Mouse (Mus musculus) kidney, adult 2 months (tissue): Measurements from ENCODE around the gene Sgpp2.

ENCODE experiments used
- CTCF ChIP-seq: fragments of 200-500 bp; conservative IDR thresholded peaks from 2 replicates; pipeline ENCODE4 v1.5.1; 2011; ENCODE audit warnings: low read depth, mild to moderate bottlenecking, control low read depth, low read length, moderate library complexity, mixed read lengths; ENCODE audit not compliant: insufficient read depth, insufficient read length
- POLR2A ChIP-seq: fragments of 200-500 bp; IDR thresholded peaks from one replicate; pipeline ENCODE4 v1.6.1; 2011; ENCODE audit warnings: low read depth, low read length, control low read depth

GRCm38 (mm10) chr1:78330620-78331158, 20.5 kb downstream of the Sgpp2 start:
- TF ChIP-seq CTCF (no peak), POLR2A (no peak)
